Comparison of ENCODE assay signal across 25 mouse cellular contexts in genomic region chr5:71061696-71062095, GRCm38 (mm10). TPM values are rescaled to one million over a fixed set of nuclear protein-coding genes. Genes with fewer than 3 reads are reported as not detected.
DNase-seq lines count a peak whose midpoint lies in the region; ATAC-seq and TF ChIP-seq lines count a peak whose summit lies in the region.
"Had no signal": no experiment of that assay in that cellular context is flagged by ENCODE, and none has a peak within 500 bp of the region (broad histone marks: within the 10 kb centered on the region; RNA-seq: fewer than 3 reads in every experiment).

No protein-coding gene starts in this region.

- peaks cover 3% of the 10 kb centered on the region; the same call in 1 of the 2 replicates for H3K36me3 ChIP-seq in forebrain, postnatal 0 days (ENCODE audit: insufficient read depth)
- no peaks in the 10 kb centered on the region for H3K36me3 ChIP-seq in forebrain, embryonic 15.5 days
- H3K36me3 ChIP-seq in kidney, adult 2 months (ENCODE audit: control insufficient read depth, insufficient read depth, low read length): no peaks in the 10 kb centered on the region
- H3K36me3 ChIP-seq: embryonic facial prominence, embryonic 15.5 days; hindbrain, embryonic 12.5 days; limb, embryonic 10.5 days; midbrain, embryonic 15.5 days had no signal

- no peak overlapping the region for H3K9ac ChIP-seq in forebrain, postnatal 0 days
- H3K9ac ChIP-seq in forebrain, embryonic 15.5 days (replicated peaks): no peak overlapping the region
- H3K9ac ChIP-seq: embryonic facial prominence, embryonic 15.5 days; hindbrain, embryonic 12.5 days; midbrain, embryonic 15.5 days had no signal

- TF ChIP-seq POLR2A in cortical plate, adult 2 months (IDR thresholded peaks at IDR 0.05; ENCODE audit: extremely low read depth, insufficient read depth, low read length): no peak
- TF ChIP-seq POLR2A in kidney, adult 2 months (IDR thresholded peaks at IDR 0.05; ENCODE audit: low read depth, low read length): no peak

- H3K27ac ChIP-seq in forebrain, postnatal 0 days (ENCODE audit: low read depth, low read length): no peak overlapping the region
- no peak overlapping the region for H3K27ac ChIP-seq in forebrain, embryonic 15.5 days (replicated peaks)
- H3K27ac ChIP-seq in cortical plate, adult 2 months (ENCODE audit: insufficient read depth, low read length): peak overlapping the region; percentile 84; the same call in 1 of the 2 replicates
- H3K27ac ChIP-seq in kidney, adult 2 months (ENCODE audit: insufficient read depth, low read depth, low read length): no peak overlapping the region
- H3K27ac ChIP-seq: embryonic facial prominence, embryonic 15.5 days; hindbrain, embryonic 12.5 days; limb, embryonic 10.5 days; midbrain, embryonic 15.5 days had no signal

- no peaks in the 10 kb centered on the region for H3K4me1 ChIP-seq in forebrain, postnatal 0 days (ENCODE audit: insufficient read depth)
- no peaks in the 10 kb centered on the region for H3K4me1 ChIP-seq in forebrain, embryonic 15.5 days
- peaks cover 5% of the 10 kb centered on the region; the same call in 1 of the 2 replicates for H3K4me1 ChIP-seq in cortical plate, adult 2 months (ENCODE audit: control insufficient read depth, insufficient read depth, low read length)
- H3K4me1 ChIP-seq in kidney, adult 2 months (ENCODE audit: control insufficient read depth, insufficient read depth, low read length): no peaks in the 10 kb centered on the region
- H3K4me1 ChIP-seq: embryonic facial prominence, embryonic 15.5 days; hindbrain, embryonic 12.5 days; limb, embryonic 10.5 days; megakaryocyte, embryonic 14.5 days had no signal

- WGBS in forebrain, postnatal 0 days: 68% methylated on average over 3 of the region's 3 CpGs
- WGBS in forebrain, embryonic 15.5 days: 78% methylated on average over 3 of the region's 3 CpGs
- WGBS in kidney, adult 2 months: 59% methylated on average over 3 of the region's 3 CpGs

- DNase-seq in forebrain, postnatal 0 days: no peak
- DNase-seq in layer of hippocampus, adult 9-10 months (ENCODE audit: low spot score): peak; percentile 29
- DNase-seq in left cerebral cortex, postnatal 36 days (ENCODE audit: low spot score in 2 of 2): peak; percentile 42 to 43
- no peak for DNase-seq in gastrocnemius, postnatal 4 days (ENCODE audit: low spot score in 2 of 2)
- no peak for DNase-seq in kidney, adult 2 months
- DNase-seq in urinary bladder, adult 18-20 months (ENCODE audit: low spot score in 2 of 2): no peak
- DNase-seq: adrenal gland, adult 8-10 months; cerebellum, adult 9-11 months; embryo, embryonic 11 days; gastrocnemius, postnatal 25 days; kidney, adult 8-10 months; kidney, postnatal 36 days; lung, adult 18-20 months; lung, postnatal 14 days; spleen, adult 18-20 months had no signal

- TF ChIP-seq CTCF in forebrain, postnatal 0 days (IDR thresholded peaks at IDR 0.05; ENCODE audit: low read depth): no peak
- no peak for TF ChIP-seq CTCF in cortical plate, adult 2 months (IDR thresholded peaks at IDR 0.05; ENCODE audit: extremely low read depth, insufficient read depth, low read length)
- no peak for TF ChIP-seq CTCF in kidney, adult 2 months (conservative IDR thresholded peaks at IDR 0.05; ENCODE audit: insufficient read depth, insufficient read length, low read depth, low read length)

- H3K4me3 ChIP-seq in forebrain, postnatal 0 days (ENCODE audit: low read depth, low read length): no peak overlapping the region
- no peak overlapping the region for H3K4me3 ChIP-seq in forebrain, embryonic 15.5 days
- H3K4me3 ChIP-seq in cortical plate, adult 2 months (ENCODE audit: insufficient read depth, low read length): no peak overlapping the region
- H3K4me3 ChIP-seq in kidney, adult 2 months (ENCODE audit: insufficient read depth, low read depth, low read length): no peak overlapping the region
- H3K4me3 ChIP-seq: embryonic facial prominence, embryonic 15.5 days; hindbrain, embryonic 12.5 days; limb, embryonic 10.5 days; megakaryocyte, embryonic 14.5 days; midbrain, embryonic 15.5 days; myocyte had no signal

- 0 out of 2 replicates have a peak, but pooled peaks have one; percentile 8 for ATAC-seq in forebrain, postnatal 0 days
- ATAC-seq in forebrain, embryonic 15.5 days (replicated peaks): no peak
- ATAC-seq: midbrain, embryonic 15.5 days had no signal

- H3K27me3 ChIP-seq in forebrain, postnatal 0 days (ENCODE audit: insufficient read depth, low read length): no peaks in the 10 kb centered on the region
- no peaks in the 10 kb centered on the region for H3K27me3 ChIP-seq in forebrain, embryonic 15.5 days
- no peaks in the 10 kb centered on the region for H3K27me3 ChIP-seq in kidney, adult 2 months (replicated peaks; ENCODE audit: control insufficient read depth, insufficient read depth, low read length)
- H3K27me3 ChIP-seq: embryonic facial prominence, embryonic 15.5 days; hindbrain, embryonic 12.5 days; megakaryocyte, embryonic 14.5 days; midbrain, embryonic 15.5 days had no signal

- H3K4me2 ChIP-seq in forebrain, postnatal 0 days (ENCODE audit: low read depth): no peak overlapping the region
- H3K4me2 ChIP-seq in forebrain, embryonic 15.5 days (replicated peaks): no peak overlapping the region
- H3K4me2 ChIP-seq: embryonic facial prominence, embryonic 15.5 days; hindbrain, embryonic 12.5 days; midbrain, embryonic 15.5 days had no signal

- intact Hi-C loops in left cerebral cortex, postnatal 36 days (cut with DNase I): no loop called here

- H3K9me3 ChIP-seq in forebrain, postnatal 0 days (ENCODE audit: low read length): no peaks in the 10 kb centered on the region
- no peaks in the 10 kb centered on the region for H3K9me3 ChIP-seq in forebrain, embryonic 15.5 days
- H3K9me3 ChIP-seq: embryonic facial prominence, embryonic 15.5 days; hindbrain, embryonic 12.5 days; limb, embryonic 10.5 days; midbrain, embryonic 15.5 days had no signal

RNA-seq across cellular contexts. Expression of gene Gabra2, which starts 34.0 kb away (rescaled TPM):
- 38.9 and 46.0 TPM in 2 replicates for total RNA-seq in forebrain, postnatal 0 days (2014; rRNA removed)
- 22.9 and 97.5 TPM in 2 replicates for polyA plus RNA-seq in forebrain, postnatal 0 days (2015; fragmentation: Nextera tagmentation; extraction: Ambion mirVana)
- 47.6 and 57.9 TPM in 2 replicates for polyA plus RNA-seq in forebrain, embryonic 15.5 days (2015; fragmentation: Nextera tagmentation; extraction: Ambion mirVana)
- 33.0 and 40.2 TPM in 2 replicates for polyA plus RNA-seq in cortical plate, adult 2 months (2012; rRNA removed)
- 10 to 100 TPM; 68.7 to 98.3 TPM for total RNA-seq in left cerebral cortex, postnatal 36 days (2021)
- 1 to 10 TPM in 1 of 2 experiments, under 1 TPM in 1; 0.91 to 1.0 TPM for total RNA-seq in gastrocnemius, postnatal 4 days (2021)
- not detected in 2 replicates for polyA plus RNA-seq in kidney, adult 2 months (2012; rRNA removed)
- total RNA-seq: liver, adult 2 months had no signal
- polyA plus RNA-seq: heart, postnatal 0 days; liver, adult 2 months; myocyte had no signal

Comparison
In these comparisons a context has a peak if more than half of its experiments do, and no peak if none do; other contexts are left out.
1. DNase-seq: peak in layer of hippocampus, adult 9-10 months (single experiment) and left cerebral cortex, postnatal 36 days (2 of 2); none in forebrain, postnatal 0 days (single experiment), gastrocnemius, postnatal 4 days (0 of 2), kidney, adult 2 months (single experiment) and urinary bladder, adult 18-20 months (0 of 2).
2. RNA of gene Gabra2, which starts 34.0 kb away (polyA plus RNA-seq): 22.9 to 97.5 TPM in forebrain, postnatal 0 days, 47.6 to 57.9 TPM in forebrain, embryonic 15.5 days and 33.0 to 40.2 TPM in cortical plate, adult 2 months; not detected in kidney, adult 2 months; every median in the first group is over 10 times any median in the second.